Mouse (Mus musculus) adrenal gland, postnatal 25 days (tissue): ENCODE measurements at regions not wholly inside any gene's neighbourhood (a gene's known extent, or its start where the extent isn't known, plus 50 kb on each side); places are given as distances from the start of the nearest gene placed in this dataset.
A peak's percentile ranks its signal among the peaks of the same experiment; 100 is the strongest.

Experiments
- DNase-seq: peaks from one replicate; pipeline ENCODE4 v3.0.0; 2021; ENCODE audit warnings: mixed read lengths

GRCm38 (mm10) chr11:109088488-109089252, 55.5 kb downstream of the E030025P04Rik start:
- DNase-seq: no peak

GRCm38 (mm10) chr11:109081957-109082356, 62.2 kb downstream of the E030025P04Rik start:
- no peak for DNase-seq

GRCm38 (mm10) chr11:109081454-109081853, 62.7 kb downstream of the E030025P04Rik start:
- no peak for DNase-seq

GRCm38 (mm10) chr11:109080847-109081415, 63.2 kb downstream of the E030025P04Rik start:
- DNase-seq: no peak

GRCm38 (mm10) chr11:109079466-109079865, 64.7 kb downstream of the E030025P04Rik start:
- DNase-seq: peak; percentile 64

GRCm38 (mm10) chr11:109076587-109077417, 67.4 kb downstream of the E030025P04Rik start:
- DNase-seq: no peak

- DNase-seq: no peak
These were observed 72.8 kb downstream of the E030025P04Rik start for GRCm38 (mm10) chr11:109071340-109071739.

GRCm38 (mm10) chr11:109070412-109070811, 73.8 kb downstream of the E030025P04Rik start:
- no peak for DNase-seq

GRCm38 (mm10) chr11:109069326-109069709, 74.9 kb downstream of the E030025P04Rik start:
- peak; percentile 48 for DNase-seq

- peak; percentile 51 for DNase-seq
These were observed 75.5 kb downstream of the E030025P04Rik start for GRCm38 (mm10) chr11:109068371-109069325.

GRCm38 (mm10) chr11:109067733-109068132, 76.4 kb downstream of the E030025P04Rik start:
- DNase-seq: no peak

GRCm38 (mm10) chr11:109061971-109062370, 82.2 kb downstream of the E030025P04Rik start:
- DNase-seq: no peak

GRCm38 (mm10) chr11:109060527-109060908, 83.7 kb downstream of the E030025P04Rik start:
- DNase-seq: no peak

GRCm38 (mm10) chr11:109059863-109060526, 84.2 kb downstream of the E030025P04Rik start:
- DNase-seq: no peak

- DNase-seq: no peak
These were observed 86.1 kb downstream of the E030025P04Rik start for GRCm38 (mm10) chr11:109058021-109058420.

- no peak for DNase-seq
These were observed 95.7 kb downstream of the E030025P04Rik start for GRCm38 (mm10) chr11:109048257-109049101.

GRCm38 (mm10) chr11:109047483-109048110, 96.6 kb downstream of the E030025P04Rik start:
- DNase-seq: no peak

GRCm38 (mm10) chr11:109046446-109046845, 97.7 kb downstream of the E030025P04Rik start:
- DNase-seq: no peak

- DNase-seq: no peak
These were observed 103.7 kb downstream of the E030025P04Rik start for GRCm38 (mm10) chr11:109040519-109040916.
